Mouse (Mus musculus) CH12F3 (cell line): ENCODE measurements around the gene Gm10271.

Experiments used
- in situ Hi-C: fragments of 300-500 bp; cut with MboI; formaldehyde crosslinking; loops from 2 replicates; pipeline ENCODE4 v1.14.3; 2020; ENCODE audit warnings: low sequenced_read_pairs

Gene Gm10271

DNA sequence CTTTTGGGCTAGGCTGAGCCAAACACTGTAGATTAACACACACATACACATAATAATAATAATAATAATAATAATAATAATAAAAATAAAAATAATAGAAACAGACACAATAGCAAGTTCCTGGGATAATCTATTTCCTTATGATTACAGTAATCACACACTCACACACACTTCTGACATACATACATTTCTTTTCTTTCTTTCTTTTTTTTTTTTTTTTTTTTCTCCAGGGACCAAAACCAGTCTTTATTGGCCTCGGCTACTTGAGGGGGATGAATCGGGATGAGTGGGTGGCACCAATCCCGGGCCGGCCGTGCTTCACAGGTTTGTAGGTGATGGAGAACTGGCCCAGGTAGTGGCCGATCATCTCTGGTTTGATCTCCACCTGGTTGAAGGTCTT lies at the start of gene Gm10271:
Gene Gm10271 (minus strand): TSS at position 101 of the 400 bp plus-strand sequence.
- in situ Hi-C loops = no loop called here

DNA sequence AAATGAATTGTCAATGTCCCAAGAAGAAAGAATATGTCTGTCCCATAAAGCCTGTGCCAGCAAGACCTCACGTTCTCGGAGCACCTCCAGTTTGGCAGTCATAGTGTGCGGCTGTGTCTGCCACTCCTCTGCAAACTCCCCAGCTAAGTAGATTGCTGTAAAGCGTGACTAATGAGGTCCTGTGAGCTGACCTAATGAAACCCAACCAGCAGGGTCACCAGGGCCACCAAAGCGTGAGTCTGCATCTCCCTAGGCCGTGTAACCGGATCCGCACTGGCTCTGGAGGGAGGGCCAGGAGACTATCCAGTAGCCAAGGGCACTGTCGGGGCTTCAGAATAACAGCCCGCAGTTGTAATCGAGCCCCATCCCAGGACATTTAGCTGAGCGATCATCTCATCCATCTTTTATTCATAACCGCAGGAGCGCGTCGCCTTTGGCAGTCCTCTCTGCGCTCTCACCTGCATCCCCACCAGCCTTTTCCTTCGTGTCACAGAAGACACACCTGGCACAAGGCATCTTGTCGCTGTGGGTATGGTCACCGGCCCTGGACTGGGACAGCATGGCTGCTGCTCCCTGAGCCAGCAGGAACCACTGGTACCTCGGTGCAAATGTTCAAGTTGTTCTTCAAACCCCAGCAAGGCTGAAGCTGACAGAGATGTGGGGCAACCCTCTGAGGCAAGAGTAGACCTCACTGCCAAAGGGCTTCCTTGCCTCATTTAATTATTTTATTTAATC lies 48.8 kb upstream of the Gm10271 start:
- in situ Hi-C loops = no loop called here

- in situ Hi-C loops = no loop called here
Observed at GRCm38 (mm10) chr10:117018281-117018840, 46.0 kb upstream of the Gm10271 start.

DNA sequence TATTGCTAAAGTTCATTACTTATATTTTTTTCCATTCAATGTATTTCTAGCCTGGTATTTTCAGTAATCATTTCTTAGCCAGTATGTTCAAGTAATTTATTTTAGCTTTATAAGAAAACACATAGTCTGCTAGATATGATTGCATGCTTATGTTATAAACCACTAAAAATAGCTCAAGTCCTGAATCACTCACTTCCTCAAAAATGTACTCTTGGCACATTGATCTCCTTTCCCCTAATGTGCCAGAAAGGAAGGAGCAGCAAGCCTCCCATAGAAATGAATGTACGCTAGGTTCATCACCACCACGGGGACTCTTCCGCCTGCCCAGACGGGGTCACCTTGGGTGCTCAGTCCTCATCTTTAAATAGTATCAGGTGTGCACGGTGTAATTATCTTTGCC lies 42.2 kb upstream of the Gm10271 start:
- in situ Hi-C loops = no loop called here

DNA sequence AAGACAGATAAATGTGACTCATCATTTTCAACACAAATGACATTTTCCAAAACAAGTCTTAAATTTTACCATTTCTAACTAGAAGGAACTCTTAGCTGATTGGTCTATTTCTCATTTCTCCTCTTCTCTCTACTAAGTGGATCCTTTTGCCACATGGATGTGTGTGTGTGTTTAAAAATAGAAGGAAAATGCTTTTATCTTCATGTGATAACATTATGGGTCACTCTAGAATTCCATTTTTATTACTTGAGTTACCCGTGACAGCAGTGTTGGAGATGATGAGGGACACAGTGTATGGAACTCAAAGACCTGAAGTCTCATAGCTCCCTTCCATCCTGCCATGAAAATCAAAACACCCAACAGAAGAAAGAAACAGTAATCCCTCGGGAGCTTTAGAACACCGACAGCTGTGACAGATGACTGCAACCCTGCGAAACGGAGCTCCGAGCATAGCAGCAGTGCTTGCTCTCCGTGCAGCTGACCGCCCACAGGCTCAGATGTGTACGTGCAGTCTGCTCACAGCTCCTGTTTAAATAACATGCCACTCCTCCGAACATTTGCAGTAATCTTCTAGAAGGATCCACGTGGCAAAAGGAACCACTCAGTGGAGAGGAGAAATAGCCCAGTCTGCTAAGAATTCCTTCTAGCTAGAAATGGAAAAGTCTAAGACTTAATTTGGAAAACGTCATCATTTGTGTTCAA lies 41.4 kb upstream of the Gm10271 start:
- in situ Hi-C loops = no loop called here

GRCm38 (mm10) chr10:117011047-117011446 lies 38.6 kb upstream of the Gm10271 start:
- in situ Hi-C loops = no loop called here

DNA sequence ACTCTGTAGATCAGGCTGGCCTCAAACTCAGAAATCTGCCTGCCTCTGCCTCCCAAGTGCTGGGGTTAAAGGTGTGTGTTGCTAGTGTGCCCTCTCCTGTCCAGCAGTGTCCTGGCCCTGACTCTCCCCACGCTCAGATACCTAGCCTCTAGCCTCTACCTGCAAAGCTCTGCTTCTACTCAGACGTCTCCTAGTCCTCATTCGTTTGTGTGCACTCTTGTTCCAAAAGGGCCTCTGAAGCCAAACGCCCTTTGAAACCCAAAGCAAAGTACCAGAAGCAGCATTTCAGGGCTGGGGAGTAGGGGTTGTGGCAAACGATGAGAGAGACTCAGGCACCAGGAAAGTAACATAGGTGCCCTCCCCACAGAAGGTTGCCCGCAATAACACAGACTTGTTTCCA lies 37.3 kb upstream of the Gm10271 start:
- in situ Hi-C loops = no loop called here

GRCm38 (mm10) chr10:117005707-117006464 lies 33.5 kb upstream of the Gm10271 start:
- in situ Hi-C loops = no loop called here

- in situ Hi-C loops = no loop called here
Observed at GRCm38 (mm10) chr10:117004695-117005094, 32.3 kb upstream of the Gm10271 start.

GRCm38 (mm10) chr10:117000975-117001374 lies 28.6 kb upstream of the Gm10271 start:
- in situ Hi-C loops = no loop called here

DNA sequence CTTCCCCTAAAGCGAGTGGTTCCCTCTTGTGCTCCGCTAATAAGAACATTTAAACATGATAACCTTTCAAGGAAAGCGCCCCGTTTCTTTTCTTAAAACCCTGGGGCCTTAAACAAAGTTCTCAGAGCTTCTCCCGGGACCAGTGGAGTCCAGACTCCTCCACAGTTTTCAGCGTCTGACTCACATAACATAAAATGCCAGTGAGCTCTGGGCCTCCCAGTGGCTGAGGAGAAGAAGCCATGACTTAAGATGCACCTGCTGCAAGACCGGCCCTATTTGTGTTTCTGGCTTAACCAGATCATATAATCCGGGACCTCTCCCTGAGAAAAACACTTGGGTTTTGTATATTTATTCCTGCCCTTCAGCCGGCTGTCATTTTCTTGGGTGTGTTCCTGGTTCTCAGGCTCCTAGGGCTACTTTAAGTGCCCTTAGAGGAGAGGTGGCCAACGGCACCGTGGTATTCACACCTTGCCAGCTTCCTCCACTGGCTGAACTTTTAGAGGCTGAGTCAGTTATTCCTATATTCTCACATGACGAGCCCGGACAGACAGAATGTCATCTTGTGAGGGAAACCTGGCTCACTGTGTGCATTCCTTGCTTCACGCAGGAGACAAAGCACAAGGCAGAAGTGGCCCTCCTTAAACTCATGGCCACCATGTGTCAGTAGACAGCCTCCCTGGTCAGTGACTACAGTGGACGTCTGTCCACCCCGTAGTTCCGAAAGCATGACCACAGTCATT lies 26.5 kb upstream of the Gm10271 start:
- in situ Hi-C loops = no loop called here

DNA sequence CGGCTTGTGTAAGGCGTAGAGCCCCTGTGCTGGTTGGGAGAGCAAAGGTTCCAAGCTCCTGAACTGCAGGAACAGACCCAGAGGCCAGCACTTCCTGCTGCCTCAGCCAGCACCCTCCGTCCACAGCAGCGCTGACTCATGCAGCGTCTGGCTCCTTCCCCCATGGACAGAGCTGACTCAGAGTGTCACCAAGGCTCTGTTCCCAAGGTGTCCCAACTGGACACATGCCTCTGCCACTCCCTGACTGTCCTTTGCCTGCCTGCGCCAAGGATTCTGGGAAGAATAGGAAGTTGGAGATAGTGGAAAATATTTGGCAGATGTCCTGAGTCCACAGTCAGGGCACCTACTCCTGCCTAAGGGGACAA lies 23.8 kb upstream of the Gm10271 start:
- in situ Hi-C loops = no loop called here

DNA sequence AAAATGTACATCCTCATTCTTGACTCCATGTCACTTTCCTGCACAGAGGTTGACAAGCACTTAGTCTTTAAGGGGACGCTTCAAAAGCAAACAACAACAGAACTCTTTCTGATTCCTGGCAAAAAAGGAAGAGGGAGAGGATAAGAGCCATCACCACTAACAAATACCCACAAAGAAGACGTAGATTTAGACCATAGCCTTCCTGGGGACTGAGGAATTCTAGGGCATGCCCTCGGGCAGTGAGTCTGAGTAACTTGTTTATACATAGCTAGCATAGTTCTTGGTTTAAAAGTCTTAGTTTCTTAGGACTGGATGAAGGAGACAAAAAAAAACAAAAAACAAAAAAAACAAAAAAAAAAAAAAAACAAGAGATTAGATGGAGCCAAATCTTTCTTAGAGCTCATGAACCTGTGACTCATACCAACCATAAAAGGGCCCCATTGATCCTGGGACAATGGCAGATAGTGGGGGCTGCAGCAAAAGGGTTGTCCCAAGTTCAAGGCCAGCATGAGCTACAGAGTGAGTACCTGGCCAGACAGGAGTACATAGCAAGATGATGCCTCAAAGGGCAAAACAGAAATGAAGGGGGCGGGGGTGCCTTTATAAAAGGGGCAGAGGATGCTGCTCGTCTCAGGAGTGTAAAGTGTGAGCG lies 23.3 kb upstream of the Gm10271 start:
- in situ Hi-C loops = no loop called here

DNA sequence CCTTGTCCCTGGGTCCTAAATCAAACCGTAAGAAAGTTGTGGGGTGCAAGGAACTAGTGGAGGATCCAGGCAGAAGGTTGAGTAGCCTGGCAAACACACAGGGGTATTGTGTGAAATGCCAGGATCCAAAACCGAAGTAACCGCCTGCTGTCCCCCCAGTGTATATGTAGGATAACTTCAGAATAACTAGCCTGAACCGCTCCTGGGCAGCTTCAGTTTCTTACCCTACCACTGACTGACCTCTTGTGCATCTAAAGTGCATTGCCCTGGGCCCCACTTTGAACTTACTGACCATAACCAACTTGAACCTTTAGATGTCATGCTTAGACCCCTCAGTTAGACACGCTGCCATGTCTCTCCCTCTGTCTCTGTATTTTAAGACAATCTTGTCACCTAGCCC lies 22.8 kb upstream of the Gm10271 start:
- in situ Hi-C loops = no loop called here

DNA sequence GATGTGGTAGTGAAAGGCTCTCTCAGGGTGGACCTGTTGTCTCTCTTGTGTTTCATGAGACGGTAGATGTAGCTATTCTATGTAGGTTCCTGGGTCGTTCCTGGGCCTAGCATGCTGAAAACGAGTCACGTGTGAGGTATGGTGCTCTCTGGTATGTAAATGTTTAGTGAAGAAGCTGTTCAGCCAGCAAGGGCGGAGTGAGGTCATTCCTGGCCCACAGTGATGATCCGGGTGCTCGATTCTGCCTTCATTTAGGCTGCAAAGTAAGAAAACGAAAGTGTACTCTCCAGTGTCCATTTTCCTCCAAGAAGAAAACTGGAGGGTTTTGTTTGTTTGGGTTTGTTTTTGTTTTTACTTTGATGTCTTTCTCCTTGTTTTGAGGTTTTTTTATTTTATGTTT lies 21.6 kb upstream of the Gm10271 start:
- in situ Hi-C loops = no loop called here

GRCm38 (mm10) chr10:116986264-116987082 lies 14.1 kb upstream of the Gm10271 start, which contains the start of gene Best3:
Best3 (plus strand) TSS chr10:116986314.
- in situ Hi-C loops = no loop called here

DNA sequence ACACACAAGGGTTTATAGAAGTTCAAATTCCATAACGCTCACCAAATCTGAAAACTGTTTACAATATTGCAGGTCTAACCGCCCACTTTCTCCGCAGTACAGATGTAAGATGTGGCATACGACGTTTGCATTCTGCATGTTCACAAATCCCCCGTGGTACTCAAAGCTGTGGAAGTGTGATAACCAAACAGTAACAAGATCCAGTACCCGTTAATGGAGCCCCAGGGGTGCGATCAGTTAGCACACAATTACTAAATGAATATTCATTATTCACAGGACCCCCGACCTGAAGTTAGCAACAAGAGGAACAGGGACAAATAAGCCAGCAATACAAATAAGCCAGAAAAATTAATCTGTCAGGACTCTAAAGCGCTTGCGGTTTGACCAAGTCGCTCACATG lies 12.4 kb upstream of the Gm10271 start:
- in situ Hi-C loops = no loop called here

DNA sequence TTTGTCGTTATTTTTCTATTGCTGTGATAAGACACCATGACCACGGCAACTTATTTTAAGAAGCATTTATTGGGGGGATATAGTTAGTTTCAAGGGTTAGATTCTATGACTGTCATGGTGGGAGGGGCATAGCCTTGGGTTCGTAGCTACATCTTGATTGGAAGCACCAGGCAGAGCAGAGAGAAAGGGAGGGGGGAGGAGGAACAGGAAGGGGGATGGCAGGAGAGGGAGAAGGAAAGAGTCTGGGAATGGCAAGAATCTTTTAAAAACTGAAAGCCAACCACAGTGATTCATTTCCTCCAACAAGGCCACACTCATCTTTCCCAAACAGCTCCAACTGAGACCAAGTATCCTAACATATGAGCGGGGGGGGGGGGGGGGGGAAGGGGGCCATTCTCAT lies 10.1 kb upstream of the Gm10271 start:
- in situ Hi-C loops = no loop called here

- in situ Hi-C loops = no loop called here
Observed at GRCm38 (mm10) chr10:116980888-116981287, 8.5 kb upstream of the Gm10271 start.
